Mouse (Mus musculus): ENCODE results near the gene C2cd4d. TPM values are rescaled to one million over a fixed set of nuclear protein-coding genes. Genes with fewer than 3 reads are reported as not detected.

Gene C2cd4d
- polyA plus RNA-seq, 1 experiment from 2014 or later: 0.54 TPM

DNA sequence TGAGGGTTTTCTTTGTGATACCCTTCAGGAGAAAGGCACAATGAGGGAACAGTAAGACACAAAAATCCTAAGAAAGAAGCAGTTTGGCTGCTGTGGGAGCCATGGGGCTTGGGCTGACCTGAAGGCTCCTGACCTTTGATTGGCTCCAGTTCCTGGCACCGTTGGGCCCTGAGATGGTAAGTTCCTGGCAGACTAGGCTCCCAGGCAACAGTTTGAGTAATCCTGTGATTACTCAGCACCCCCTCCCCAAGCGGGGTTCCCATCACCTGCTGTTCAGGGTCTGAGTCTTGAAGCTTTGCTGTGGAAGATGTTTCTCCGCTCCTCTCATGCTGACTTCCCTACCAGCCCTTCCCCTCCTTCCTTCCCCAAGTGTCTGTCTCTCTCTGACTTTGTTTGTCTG, 21.2 kb downstream of the C2cd4d start:
- H3K4me1 ChIP-seq (ENCODE audit: control insufficient read depth, insufficient read depth, low read length): no peaks in the 10 kb centered on the region
- no peak overlapping the region for H3K27ac ChIP-seq (ENCODE audit: low read length)
- no peaks in the 10 kb centered on the region for H3K36me3 ChIP-seq (ENCODE audit: control insufficient read depth, insufficient read depth)
- H3K27me3 ChIP-seq (ENCODE audit: control insufficient read depth, insufficient read depth, low read length): no peaks in the 10 kb centered on the region
- H3K9ac ChIP-seq (ENCODE audit: low read length): no peak overlapping the region
- WGBS: 51% methylated on average over 3 of the region's 3 CpGs
- no peak overlapping the region for H3K4me3 ChIP-seq (ENCODE audit: low read length)
- no peak overlapping the region for H3K4me2 ChIP-seq (ENCODE audit: low read depth, low read length)
- no peaks in the 10 kb centered on the region for H3K9me3 ChIP-seq (replicated peaks; ENCODE audit: control insufficient read depth, low read length)
- no peak for ATAC-seq (replicated peaks; ENCODE audit: extremely low read depth, insufficient read depth, low FRiP score)

DNA sequence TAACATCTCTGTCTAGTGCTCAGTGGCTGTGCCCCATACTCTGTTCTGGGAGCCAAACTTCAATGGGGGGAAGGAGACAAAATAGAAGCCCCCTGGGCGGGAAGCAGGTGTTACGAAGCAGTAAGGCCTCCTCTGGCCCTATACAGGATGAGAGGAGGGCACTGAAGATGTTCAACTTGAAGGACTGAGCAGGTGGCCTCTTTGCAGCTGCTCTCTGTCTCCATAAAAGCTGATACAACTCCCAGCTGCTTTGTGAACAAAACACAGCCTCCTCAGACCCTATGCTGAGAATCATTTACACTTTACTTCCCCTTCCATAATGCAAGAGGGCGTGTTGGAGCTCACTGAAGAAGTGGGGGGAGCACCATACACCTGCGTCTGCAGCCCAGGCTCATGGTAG, 24.4 kb downstream of the C2cd4d start:
- 61% methylated on average over 4 of the region's 4 CpGs for WGBS
- H3K4me2 ChIP-seq (ENCODE audit: low read depth, low read length): no peak overlapping the region
- no peaks in the 10 kb centered on the region for H3K4me1 ChIP-seq (ENCODE audit: control insufficient read depth, insufficient read depth, low read length)
- H3K4me3 ChIP-seq (ENCODE audit: low read length): no peak overlapping the region
- H3K9me3 ChIP-seq (replicated peaks; ENCODE audit: control insufficient read depth, low read length): no peaks in the 10 kb centered on the region
- peak; percentile 58 for ATAC-seq (replicated peaks; ENCODE audit: extremely low read depth, insufficient read depth, low FRiP score)
- H3K36me3 ChIP-seq (ENCODE audit: control insufficient read depth, insufficient read depth): no peaks in the 10 kb centered on the region
- H3K9ac ChIP-seq (ENCODE audit: low read length): no peak overlapping the region
- H3K27me3 ChIP-seq (ENCODE audit: control insufficient read depth, insufficient read depth, low read length): no peaks in the 10 kb centered on the region
- H3K27ac ChIP-seq (ENCODE audit: low read length): peak overlapping the region; percentile 7; the same call in 1 of the 2 replicates

- WGBS: 83% methylated on average over 10 of the region's 10 CpGs
- H3K9ac ChIP-seq (ENCODE audit: low read length): no peak overlapping the region
- no peak overlapping the region for H3K4me3 ChIP-seq (ENCODE audit: low read length)
- H3K9me3 ChIP-seq (replicated peaks; ENCODE audit: control insufficient read depth, low read length): no peaks in the 10 kb centered on the region
- no peak overlapping the region for H3K4me2 ChIP-seq (ENCODE audit: low read depth, low read length)
- H3K36me3 ChIP-seq (ENCODE audit: control insufficient read depth, insufficient read depth): no peaks in the 10 kb centered on the region
- no peaks in the 10 kb centered on the region for H3K4me1 ChIP-seq (ENCODE audit: control insufficient read depth, insufficient read depth, low read length)
- no peak for ATAC-seq (replicated peaks; ENCODE audit: extremely low read depth, insufficient read depth, low FRiP score)
- no peaks in the 10 kb centered on the region for H3K27me3 ChIP-seq (ENCODE audit: control insufficient read depth, insufficient read depth, low read length)
- H3K27ac ChIP-seq (ENCODE audit: low read length): no peak overlapping the region
Measured at GRCm38 (mm10) chr3:94387391-94387790, 25.2 kb downstream of the C2cd4d start.

DNA sequence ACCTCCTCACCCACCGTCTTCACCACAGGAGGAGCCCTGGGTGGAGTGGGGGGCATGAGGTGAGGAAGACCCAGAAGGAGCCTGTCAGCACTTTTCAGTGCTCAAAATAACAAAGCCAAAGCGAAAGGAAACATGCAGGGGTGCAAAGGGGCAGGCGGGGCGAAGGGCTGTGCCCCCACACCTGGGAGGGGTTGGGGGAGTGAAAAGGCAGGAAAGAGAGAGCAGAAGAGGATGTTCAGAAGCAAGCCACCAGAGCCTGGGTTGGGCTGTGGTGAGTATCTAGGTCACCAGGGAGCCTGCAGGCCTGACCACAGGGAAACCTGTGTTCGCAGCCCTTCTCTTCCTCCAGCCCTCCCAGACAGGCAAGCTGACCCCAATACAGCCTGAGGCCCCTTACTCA, 25.8 kb downstream of the C2cd4d start:
- Histone ChIP-seq H3K4me1 (ENCODE audit: control insufficient read depth, insufficient read depth, low read length) (no peaks in the 10 kb centered on the region), H3K4me2 (ENCODE audit: low read depth, low read length) (no peak overlapping the region), H3K27ac (ENCODE audit: low read length) (no peak overlapping the region), H3K9ac (ENCODE audit: low read length) (no peak overlapping the region), H3K9me3 (replicated peaks; ENCODE audit: control insufficient read depth, low read length) (no peaks in the 10 kb centered on the region), H3K36me3 (ENCODE audit: control insufficient read depth, insufficient read depth) (no peaks in the 10 kb centered on the region), H3K4me3 (ENCODE audit: low read length) (no peak overlapping the region), H3K27me3 (ENCODE audit: control insufficient read depth, insufficient read depth, low read length) (no peaks in the 10 kb centered on the region)
- peak; percentile 29 for ATAC-seq (replicated peaks; ENCODE audit: extremely low read depth, insufficient read depth, low FRiP score)
- 55% methylated on average over 5 of the region's 5 CpGs for WGBS

GRCm38 (mm10) chr3:94389420-94389819, 27.2 kb downstream of the C2cd4d start:
- 91% methylated on average over 16 of the region's 16 CpGs for WGBS
- H3K27ac ChIP-seq (ENCODE audit: low read length): no peak overlapping the region
- H3K36me3 ChIP-seq (ENCODE audit: control insufficient read depth, insufficient read depth): no peaks in the 10 kb centered on the region
- H3K4me2 ChIP-seq (ENCODE audit: low read depth, low read length): no peak overlapping the region
- H3K9me3 ChIP-seq (replicated peaks; ENCODE audit: control insufficient read depth, low read length): no peaks in the 10 kb centered on the region
- no peak overlapping the region for H3K4me3 ChIP-seq (ENCODE audit: low read length)
- no peak for ATAC-seq (replicated peaks; ENCODE audit: extremely low read depth, insufficient read depth, low FRiP score)
- H3K9ac ChIP-seq (ENCODE audit: low read length): no peak overlapping the region
- no peaks in the 10 kb centered on the region for H3K4me1 ChIP-seq (ENCODE audit: control insufficient read depth, insufficient read depth, low read length)
- H3K27me3 ChIP-seq (ENCODE audit: control insufficient read depth, insufficient read depth, low read length): no peaks in the 10 kb centered on the region

DNA sequence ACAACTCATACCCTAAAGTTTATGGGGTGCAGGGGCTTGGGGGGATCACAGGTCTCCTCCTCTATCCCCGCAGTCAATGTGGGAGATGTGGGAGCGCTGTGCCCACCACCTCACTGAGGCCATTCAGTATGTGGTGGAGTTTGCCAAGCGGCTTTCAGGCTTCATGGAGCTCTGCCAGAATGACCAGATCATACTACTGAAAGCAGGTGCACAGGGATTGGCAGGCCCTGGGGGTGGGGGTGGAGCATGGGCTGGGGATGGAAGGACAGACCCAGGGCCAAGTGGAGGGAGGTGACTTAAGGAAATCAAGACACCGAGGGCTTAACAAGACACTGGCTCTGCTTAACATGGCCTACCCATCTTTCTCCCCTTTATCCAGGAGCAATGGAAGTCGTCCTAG, 28.8 kb downstream of the C2cd4d start:
- Histone ChIP-seq H3K4me2 (ENCODE audit: low read depth, low read length) (no peak overlapping the region), H3K9me3 (replicated peaks; ENCODE audit: control insufficient read depth, low read length) (no peaks in the 10 kb centered on the region), H3K4me3 (ENCODE audit: low read length) (no peak overlapping the region), H3K9ac (ENCODE audit: low read length) (no peak overlapping the region), H3K36me3 (ENCODE audit: control insufficient read depth, insufficient read depth) (no peaks in the 10 kb centered on the region), H3K27me3 (ENCODE audit: control insufficient read depth, insufficient read depth, low read length) (no peaks in the 10 kb centered on the region), H3K27ac (ENCODE audit: low read length) (no peak overlapping the region), H3K4me1 (ENCODE audit: control insufficient read depth, insufficient read depth, low read length) (no peaks in the 10 kb centered on the region)
- 78% methylated on average over 5 of the region's 5 CpGs for WGBS
- no peak for ATAC-seq (replicated peaks; ENCODE audit: extremely low read depth, insufficient read depth, low FRiP score)

GRCm38 (mm10) chr3:94392128-94392527, 29.9 kb downstream of the C2cd4d start:
- Histone ChIP-seq H3K4me3 (ENCODE audit: low read length) (no peak overlapping the region), H3K4me2 (ENCODE audit: low read depth, low read length) (no peak overlapping the region), H3K9me3 (replicated peaks; ENCODE audit: control insufficient read depth, low read length) (no peaks in the 10 kb centered on the region), H3K36me3 (ENCODE audit: control insufficient read depth, insufficient read depth) (no peaks in the 10 kb centered on the region), H3K27ac (ENCODE audit: low read length) (no peak overlapping the region), H3K4me1 (ENCODE audit: control insufficient read depth, insufficient read depth, low read length) (no peaks in the 10 kb centered on the region), H3K27me3 (ENCODE audit: control insufficient read depth, insufficient read depth, low read length) (peaks cover 3% of the 10 kb centered on the region), H3K9ac (ENCODE audit: low read length) (no peak overlapping the region)
- no peak for ATAC-seq (replicated peaks; ENCODE audit: extremely low read depth, insufficient read depth, low FRiP score)
- 64% methylated on average over 2 of the region's 2 CpGs for WGBS

DNA sequence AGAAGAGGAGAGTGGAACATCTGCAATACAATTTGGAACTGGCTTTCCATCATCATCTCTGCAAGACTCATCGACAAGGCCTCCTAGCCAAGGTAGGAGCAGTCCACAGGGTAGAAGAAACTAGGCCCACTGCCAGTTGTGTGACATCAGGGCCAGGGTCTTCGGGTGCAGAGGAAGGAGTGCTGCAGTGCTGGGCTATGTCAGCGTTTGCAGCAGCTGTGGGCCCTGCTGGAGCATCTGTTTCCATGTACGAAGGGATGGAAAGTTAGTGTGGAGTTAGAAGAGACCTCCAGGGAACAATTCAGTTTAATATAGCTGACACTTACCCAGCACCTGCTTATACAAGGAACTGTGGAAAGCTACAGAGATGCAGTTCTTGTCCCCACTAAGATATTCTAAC, 30.8 kb downstream of the C2cd4d start:
- H3K27me3 ChIP-seq (ENCODE audit: control insufficient read depth, insufficient read depth, low read length): peaks cover 12% of the 10 kb centered on the region
- H3K4me1 ChIP-seq (ENCODE audit: control insufficient read depth, insufficient read depth, low read length): no peaks in the 10 kb centered on the region
- no peak overlapping the region for H3K27ac ChIP-seq (ENCODE audit: low read length)
- no peak for ATAC-seq (replicated peaks; ENCODE audit: extremely low read depth, insufficient read depth, low FRiP score)
- no peak overlapping the region for H3K4me2 ChIP-seq (ENCODE audit: low read depth, low read length)
- 64% methylated on average over 4 of the region's 4 CpGs for WGBS
- no peaks in the 10 kb centered on the region for H3K9me3 ChIP-seq (replicated peaks; ENCODE audit: control insufficient read depth, low read length)
- H3K36me3 ChIP-seq (ENCODE audit: control insufficient read depth, insufficient read depth): no peaks in the 10 kb centered on the region
- H3K9ac ChIP-seq (ENCODE audit: low read length): no peak overlapping the region
- H3K4me3 ChIP-seq (ENCODE audit: low read length): no peak overlapping the region

DNA sequence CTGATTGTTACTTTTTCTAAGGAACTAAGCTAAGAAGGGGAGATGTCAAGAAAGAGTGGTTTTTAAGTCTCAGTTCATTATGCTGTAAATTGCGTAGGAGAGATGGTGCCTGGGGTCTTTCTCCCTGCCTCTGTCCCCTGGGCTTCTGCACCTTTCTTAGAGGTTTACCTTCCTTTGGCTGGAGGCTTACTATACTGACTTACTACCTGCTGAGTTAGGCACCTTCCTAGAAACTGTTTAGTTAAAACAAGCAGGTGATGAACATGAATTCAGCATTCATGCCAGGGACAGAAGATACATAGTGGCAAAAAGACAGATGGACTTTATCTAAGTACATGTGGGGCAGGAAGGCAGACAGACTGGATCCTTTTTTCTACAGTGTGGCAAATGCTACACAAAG, 34.1 kb downstream of the C2cd4d start:
- no peaks in the 10 kb centered on the region for H3K36me3 ChIP-seq (ENCODE audit: control insufficient read depth, insufficient read depth)
- no peak overlapping the region for H3K9ac ChIP-seq (ENCODE audit: low read length)
- no peak overlapping the region for H3K4me2 ChIP-seq (ENCODE audit: low read depth, low read length)
- 72% methylated on average over 1 of the region's 1 CpGs for WGBS
- H3K27me3 ChIP-seq (ENCODE audit: control insufficient read depth, insufficient read depth, low read length): peaks cover 28% of the 10 kb centered on the region
- H3K27ac ChIP-seq (ENCODE audit: low read length): no peak overlapping the region
- H3K4me3 ChIP-seq (ENCODE audit: low read length): no peak overlapping the region
- no peak for ATAC-seq (replicated peaks; ENCODE audit: extremely low read depth, insufficient read depth, low FRiP score)
- H3K9me3 ChIP-seq (replicated peaks; ENCODE audit: control insufficient read depth, low read length): no peaks in the 10 kb centered on the region
- peaks cover 2% of the 10 kb centered on the region; the same call in 1 of the 2 replicates for H3K4me1 ChIP-seq (ENCODE audit: control insufficient read depth, insufficient read depth, low read length)

- no peaks in the 10 kb centered on the region for H3K36me3 ChIP-seq (ENCODE audit: control insufficient read depth, insufficient read depth)
- H3K9ac ChIP-seq (ENCODE audit: low read length): no peak overlapping the region
- ATAC-seq (replicated peaks; ENCODE audit: extremely low read depth, insufficient read depth, low FRiP score): no peak
- H3K4me3 ChIP-seq (ENCODE audit: low read length): no peak overlapping the region
- H3K27ac ChIP-seq (ENCODE audit: low read length): no peak overlapping the region
- no peak overlapping the region for H3K4me2 ChIP-seq (ENCODE audit: low read depth, low read length)
- H3K9me3 ChIP-seq (replicated peaks; ENCODE audit: control insufficient read depth, low read length): no peaks in the 10 kb centered on the region
- H3K27me3 ChIP-seq (ENCODE audit: control insufficient read depth, insufficient read depth, low read length): peaks cover 32% of the 10 kb centered on the region
- WGBS: 69% methylated on average over 4 of the region's 4 CpGs
- H3K4me1 ChIP-seq (ENCODE audit: control insufficient read depth, insufficient read depth, low read length): peaks cover 2% of the 10 kb centered on the region; the same call in 1 of the 2 replicates
Measured at GRCm38 (mm10) chr3:94396851-94397250, 34.6 kb downstream of the C2cd4d start.
